Mouse (Mus musculus) retina, adult 2 months (tissue): ENCODE measurements around the gene Kcnk7.
A peak's percentile ranks its signal among the peaks of the same experiment; 100 is the strongest.

Experiments used
- DNase-seq: peaks from one replicate; pipeline ENCODE4 v3.0.0-alpha.2; 2012; ENCODE audit warnings: low read depth, low spot score

The Kcnk7 gene

GRCm38 (mm10) chr19:5689565-5690342 is 14.4 kb upstream of the Kcnk7 start:
- peak; percentile 30 for DNase-seq

GRCm38 (mm10) chr19:5690343-5690735 is 13.8 kb upstream of the Kcnk7 start:
- no peak for DNase-seq

- DNase-seq = no peak
Observed at GRCm38 (mm10) chr19:5691601-5692000, 12.6 kb upstream of the Kcnk7 start.

GRCm38 (mm10) chr19:5692086-5692912 is 11.9 kb upstream of the Kcnk7 start:
- no peak for DNase-seq

GRCm38 (mm10) chr19:5692913-5693396 is 11.2 kb upstream of the Kcnk7 start:
- no peak for DNase-seq

GRCm38 (mm10) chr19:5693801-5694200 is 10.4 kb upstream of the Kcnk7 start:
- no peak for DNase-seq

GRCm38 (mm10) chr19:5695849-5696462 is 8.2 kb upstream of the Kcnk7 start:
- no peak for DNase-seq

- no peak for DNase-seq
Observed at GRCm38 (mm10) chr19:5704801-5705571, 819 bp downstream of the Kcnk7 start.

- no peak for DNase-seq
Observed at GRCm38 (mm10) chr19:5710068-5710467, 5.9 kb downstream of the Kcnk7 start.

- no peak for DNase-seq
Observed at GRCm38 (mm10) chr19:5710581-5710980, 6.4 kb downstream of the Kcnk7 start.

- DNase-seq = no peak
Observed at GRCm38 (mm10) chr19:5711218-5711617, 7.1 kb downstream of the Kcnk7 start.

GRCm38 (mm10) chr19:5711907-5712460 is 7.8 kb downstream of the Kcnk7 start:
- DNase-seq = no peak

- no peak for DNase-seq
Observed at GRCm38 (mm10) chr19:5713255-5713654, 9.1 kb downstream of the Kcnk7 start.

- DNase-seq = no peak
Observed at GRCm38 (mm10) chr19:5713730-5714129, 9.6 kb downstream of the Kcnk7 start.

- no peak for DNase-seq
Observed at GRCm38 (mm10) chr19:5715793-5716688, 11.9 kb downstream of the Kcnk7 start.

GRCm38 (mm10) chr19:5716955-5717354 is 12.8 kb downstream of the Kcnk7 start:
- DNase-seq = no peak

- no peak for DNase-seq
Observed at GRCm38 (mm10) chr19:5721233-5721632, 17.1 kb downstream of the Kcnk7 start.

GRCm38 (mm10) chr19:5722848-5723425 is 18.8 kb downstream of the Kcnk7 start:
- no peak for DNase-seq

GRCm38 (mm10) chr19:5723934-5724548 is 19.9 kb downstream of the Kcnk7 start:
- no peak for DNase-seq
